In genomic region chr14:44002169-44002568, GRCm38 (mm10) we compare ENCODE assay signal across 46 mouse cellular contexts. TPM values are rescaled to one million over a fixed set of nuclear protein-coding genes. Genes with fewer than 3 reads are reported as not detected.
"Had no signal": no experiment of that assay in that cellular context is flagged by ENCODE, and none has a peak within 500 bp of the region (broad histone marks: within the 10 kb centered on the region; RNA-seq: fewer than 3 reads in every experiment).

Gene Ang6 (minus strand): TSS chr14:44002269.

- DNase-seq: left cerebral cortex, postnatal 4 days; liver, postnatal 0 days; lung, adult 18-20 months; lung, adult 2 months; lung, embryonic 14.5 days; lung, postnatal 10 days; lung, postnatal 14 days; lung, postnatal 36 days; lung, postnatal 4 days; midbrain, embryonic 14.5 days had no signal

- ATAC-seq: liver, postnatal 0 days; lung, postnatal 0 days; midbrain, embryonic 13.5 days; midbrain, embryonic 15.5 days; midbrain, embryonic 16.5 days had no signal

- H3K4me1 ChIP-seq: limb, embryonic 10.5 days; limb, embryonic 12.5 days; limb, embryonic 13.5 days; limb, embryonic 15.5 days; lung, embryonic 15.5 days; megakaryocyte, embryonic 14.5 days; midbrain, embryonic 10.5 days; midbrain, embryonic 12.5 days; midbrain, embryonic 13.5 days; midbrain, embryonic 15.5 days; neural tube, embryonic 12.5 days had no signal

- H3K4me2 ChIP-seq: limb, embryonic 12.5 days; limb, embryonic 13.5 days; limb, embryonic 15.5 days; liver, embryonic 12.5 days; liver, embryonic 13.5 days; liver, embryonic 15.5 days; lung, embryonic 14.5 days; lung, embryonic 15.5 days; midbrain, embryonic 11.5 days; midbrain, embryonic 12.5 days; midbrain, embryonic 13.5 days; midbrain, embryonic 15.5 days; neural tube, embryonic 12.5 days had no signal

- H3K36me3 ChIP-seq: limb, embryonic 10.5 days; limb, embryonic 12.5 days; limb, embryonic 13.5 days; limb, embryonic 15.5 days; liver, embryonic 12.5 days; liver, embryonic 13.5 days; liver, embryonic 15.5 days; lung, embryonic 15.5 days; midbrain, embryonic 10.5 days; midbrain, embryonic 12.5 days; midbrain, embryonic 13.5 days; midbrain, embryonic 15.5 days; neural tube, embryonic 12.5 days had no signal

- H3K9me3 ChIP-seq: limb, embryonic 10.5 days; limb, embryonic 12.5 days; limb, embryonic 13.5 days; limb, embryonic 15.5 days; liver, embryonic 12.5 days; liver, embryonic 13.5 days; liver, embryonic 15.5 days; lung, embryonic 15.5 days; megakaryocyte, embryonic 14.5 days; midbrain, embryonic 10.5 days; midbrain, embryonic 12.5 days; midbrain, embryonic 13.5 days; midbrain, embryonic 15.5 days; neural tube, embryonic 12.5 days had no signal

- H3K27me3 ChIP-seq: limb, embryonic 12.5 days; limb, embryonic 13.5 days; limb, embryonic 15.5 days; liver, embryonic 12.5 days; liver, embryonic 13.5 days; lung, embryonic 15.5 days; megakaryocyte, embryonic 14.5 days; midbrain, embryonic 12.5 days; midbrain, embryonic 13.5 days; midbrain, embryonic 15.5 days; neural tube, embryonic 12.5 days had no signal

- H3K27ac ChIP-seq: left cerebral cortex, adult 2 months; limb, embryonic 10.5 days; limb, embryonic 12.5 days; limb, embryonic 13.5 days; limb, embryonic 15.5 days; liver, embryonic 12.5 days; liver, embryonic 13.5 days; liver, embryonic 15.5 days; lung, embryonic 15.5 days; macrophage; midbrain, embryonic 10.5 days; midbrain, embryonic 12.5 days; midbrain, embryonic 13.5 days; midbrain, embryonic 15.5 days; neural tube, embryonic 12.5 days had no signal

- H3K4me3 ChIP-seq: left cerebral cortex, adult 2 months; limb, embryonic 10.5 days; limb, embryonic 12.5 days; limb, embryonic 13.5 days; limb, embryonic 15.5 days; liver, embryonic 12.5 days; liver, embryonic 13.5 days; liver, embryonic 15.5 days; lung, embryonic 15.5 days; megakaryocyte, embryonic 14.5 days; midbrain, embryonic 10.5 days; midbrain, embryonic 12.5 days; midbrain, embryonic 13.5 days; midbrain, embryonic 15.5 days; myocyte; neural tube, embryonic 12.5 days had no signal

- H3K9ac ChIP-seq: limb, embryonic 12.5 days; limb, embryonic 13.5 days; limb, embryonic 15.5 days; liver, embryonic 12.5 days; liver, embryonic 13.5 days; liver, embryonic 15.5 days; liver, postnatal 0 days; lung, embryonic 14.5 days; lung, embryonic 15.5 days; midbrain, embryonic 12.5 days; midbrain, embryonic 13.5 days; midbrain, embryonic 15.5 days; neural tube, embryonic 12.5 days had no signal

RNA-seq across cellular contexts. Expression of gene Ang6, which starts in this region (rescaled TPM):
- total RNA-seq: left cerebral cortex, adult 18-20 months; left cerebral cortex, adult 2 months; left cerebral cortex, adult 8-10 months; left cerebral cortex, postnatal 10 days; left cerebral cortex, postnatal 14 days; left cerebral cortex, postnatal 25 days; left cerebral cortex, postnatal 36 days; left cerebral cortex, postnatal 4 days; liver, adult 2 months; megakaryocyte progenitor cell, adult 5-6 weeks; megakaryocyte, adult 5-6 weeks; megakaryocyte-erythroid progenitor cell, adult 5-6 weeks; midbrain, postnatal 0 days; monocyte, adult 5-6 weeks had no signal
- polyA plus RNA-seq: limb, embryonic 10.5 days; limb, embryonic 11.5 days; limb, embryonic 12.5 days; limb, embryonic 13.5 days; limb, embryonic 14.5 days; limb, embryonic 15.5 days; liver, adult 2 months; liver, embryonic 12.5 days; liver, embryonic 13.5 days; liver, embryonic 15.5 days; liver, postnatal 0 days; lung, adult 2 months; lung, embryonic 14.5 days; lung, embryonic 15.5 days; lung, embryonic 16.5 days; lung, postnatal 0 days; macrophage; midbrain, embryonic 10.5 days; midbrain, embryonic 11.5 days; midbrain, embryonic 12.5 days; midbrain, embryonic 13.5 days; midbrain, embryonic 14.5 days; midbrain, embryonic 15.5 days; midbrain, embryonic 16.5 days; midbrain, postnatal 0 days; myocyte; neural tube, embryonic 11.5 days; neural tube, embryonic 12.5 days had no signal
